ENCODE assay signal across 18 mouse cellular contexts in genomic region chr17:14711784-14712183, GRCm38 (mm10). TPM values are rescaled to one million over a fixed set of nuclear protein-coding genes. Genes with fewer than 3 reads are reported as not detected.
"Had no signal": no experiment of that assay in that cellular context is flagged by ENCODE, and none has a peak within 500 bp of the region (broad histone marks: within the 10 kb centered on the region; RNA-seq: fewer than 3 reads in every experiment).

No protein-coding gene starts in this region.

- H3K4me3 ChIP-seq: neural tube, embryonic 12.5 days; neural tube, embryonic 13.5 days; neural tube, embryonic 15.5 days; stomach, embryonic 15.5 days had no signal

- H3K9ac ChIP-seq: neural tube, embryonic 12.5 days; neural tube, embryonic 13.5 days; neural tube, embryonic 15.5 days; stomach, embryonic 15.5 days had no signal

- H3K27ac ChIP-seq: neural tube, embryonic 12.5 days; neural tube, embryonic 13.5 days; neural tube, embryonic 15.5 days; stomach, embryonic 15.5 days; stomach, postnatal 0 days had no signal

- H3K36me3 ChIP-seq: neural tube, embryonic 12.5 days; neural tube, embryonic 13.5 days; neural tube, embryonic 15.5 days; stomach, embryonic 15.5 days had no signal

- H3K4me2 ChIP-seq: neural tube, embryonic 12.5 days; neural tube, embryonic 13.5 days; neural tube, embryonic 15.5 days; stomach, embryonic 15.5 days had no signal

- H3K9me3 ChIP-seq: neural tube, embryonic 12.5 days; neural tube, embryonic 13.5 days; neural tube, embryonic 15.5 days; stomach, embryonic 15.5 days had no signal

- H3K27me3 ChIP-seq: neural tube, embryonic 12.5 days; neural tube, embryonic 13.5 days; neural tube, embryonic 15.5 days; stomach, embryonic 15.5 days had no signal

- H3K4me1 ChIP-seq: neural tube, embryonic 12.5 days; stomach, embryonic 15.5 days had no signal

- DNase-seq: retina, postnatal 1 day; right cerebral cortex, adult 18-20 months; right cerebral cortex, postnatal 14 days; right cerebral cortex, postnatal 25 days; right cerebral cortex, postnatal 4 days; spleen, adult 18-20 months; thymus, adult 18-20 months; thymus, adult 2 months; thymus, postnatal 14 days; thymus, postnatal 25 days; thymus, postnatal 36 days; thymus, postnatal 4 days had no signal

RNA-seq across cellular contexts. Expression of gene Thbs2, which starts 17.7 kb away (rescaled TPM):
- total RNA-seq: neutrophil, adult 5-6 weeks had no signal
